Mouse (Mus musculus) common myeloid progenitor, adult 5-6 weeks (primary cell): ENCODE measurements around the gene 4933415A04Rik. TPM values are rescaled to one million over a fixed set of nuclear protein-coding genes. Genes with fewer than 3 reads are reported as not detected.

Experiments
- ATAC-seq: replicated peaks from 2 replicates; pipeline ENCODE4 v1.8.0; 2016; ENCODE audit warnings: low read depth, mild to moderate bottlenecking, moderate TSS enrichment, inconsistent platforms; ENCODE audit not compliant: poor library complexity, severe bottlenecking
- total RNA-seq: library from RNA; stranded (forward); fragments of 200-1000, 187-1606 nt; gene quantifications from 2 replicates; pipeline ENCODE4 v1.2.3, GENCODE M21; 2017

4933415A04Rik gene
- total RNA-seq, 1 experiment from 2014 or later, result not detected

- peak; percentile 29 for ATAC-seq
Measured at GRCm38 (mm10) chr11:43569188-43569587, 17.7 kb upstream of the 4933415A04Rik start.

- peak; percentile 79 for ATAC-seq
Measured at GRCm38 (mm10) chr11:43569595-43569994, 17.2 kb upstream of the 4933415A04Rik start.

GRCm38 (mm10) chr11:43575061-43575375 is 11.8 kb upstream of the 4933415A04Rik start:
- peak; percentile 90 for ATAC-seq

GRCm38 (mm10) chr11:43575376-43576151 is 11.3 kb upstream of the 4933415A04Rik start:
- peak; percentile 55 for ATAC-seq

GRCm38 (mm10) chr11:43577713-43578478 is 8.9 kb upstream of the 4933415A04Rik start:
- ATAC-seq, result no peak

- ATAC-seq, result no peak
Measured at GRCm38 (mm10) chr11:43585211-43586005, 1.4 kb upstream of the 4933415A04Rik start.

GRCm38 (mm10) chr11:43589530-43590072 is 2.8 kb downstream of the 4933415A04Rik start:
- no peak for ATAC-seq

GRCm38 (mm10) chr11:43601440-43601839 is 14.6 kb downstream of the 4933415A04Rik start, which contains the start of gene Fabp6:
Gene Fabp6, minus strand, starts transcription at chr11:43601540.
- no peak for ATAC-seq

GRCm38 (mm10) chr11:43604207-43604606 is 17.4 kb downstream of the 4933415A04Rik start:
- no peak for ATAC-seq

GRCm38 (mm10) chr11:43604891-43605290 is 18.1 kb downstream of the 4933415A04Rik start:
- ATAC-seq, result no peak

GRCm38 (mm10) chr11:43605859-43606258 is 19.0 kb downstream of the 4933415A04Rik start:
- ATAC-seq, result no peak

- ATAC-seq, result no peak
Measured at GRCm38 (mm10) chr11:43608440-43608839, 21.6 kb downstream of the 4933415A04Rik start.

GRCm38 (mm10) chr11:43610006-43610661 is 23.3 kb downstream of the 4933415A04Rik start:
- ATAC-seq, result no peak

GRCm38 (mm10) chr11:43610662-43611033 is 23.8 kb downstream of the 4933415A04Rik start:
- ATAC-seq, result no peak

- peak; percentile 95 for ATAC-seq
Measured at GRCm38 (mm10) chr11:43612834-43613488, 26.1 kb downstream of the 4933415A04Rik start.

GRCm38 (mm10) chr11:43617924-43618323 is 31.1 kb downstream of the 4933415A04Rik start:
- no peak for ATAC-seq

GRCm38 (mm10) chr11:43618403-43618802 is 31.6 kb downstream of the 4933415A04Rik start:
- no peak for ATAC-seq

- no peak for ATAC-seq
Measured at GRCm38 (mm10) chr11:43621769-43622168, 34.9 kb downstream of the 4933415A04Rik start.

GRCm38 (mm10) chr11:43624341-43624740 is 37.5 kb downstream of the 4933415A04Rik start:
- ATAC-seq, result no peak
